Mouse (Mus musculus) heart, adult 2 months (tissue): ENCODE measurements at regions not wholly inside any gene's neighbourhood (a gene's known extent, or its start where the extent isn't known, plus 50 kb on each side); places are given as distances from the start of the nearest gene placed in this dataset.

Source experiments
- CTCF ChIP-seq: fragments of 200-600 bp; IDR thresholded peaks from 2 replicates; pipeline ENCODE4 v1.8.1; 2022; ENCODE audit warnings: antibody characterized with exemption, mild to moderate bottlenecking, moderate library complexity
- POLR2A ChIP-seq: fragments of 200-500 bp; IDR thresholded peaks from 2 replicates; pipeline ENCODE4 v1.6.1; 2011; ENCODE audit warnings: mild to moderate bottlenecking, low read depth, low read length, control low read depth; ENCODE audit not compliant: insufficient read depth

DNA sequence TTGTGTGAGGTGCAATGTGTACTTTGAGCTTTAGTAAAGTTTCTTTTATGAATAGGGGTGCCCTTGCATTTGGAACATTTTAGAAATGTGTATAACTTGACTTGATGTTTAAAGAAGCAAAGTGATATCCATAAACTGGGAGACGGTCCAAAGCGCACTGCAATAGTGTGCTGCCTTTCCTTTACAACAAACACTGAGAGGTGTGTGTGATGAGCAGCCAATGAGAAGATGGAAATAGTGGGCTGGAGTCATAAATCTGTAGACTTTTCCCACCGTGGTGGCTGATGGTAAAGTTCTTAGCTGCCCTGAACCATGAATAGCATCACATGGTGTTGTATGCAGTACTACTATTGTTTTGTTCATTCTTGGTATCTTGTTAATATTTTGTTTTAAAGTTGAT, 1151.4 kb downstream of the Tecrl start:
- TF ChIP-seq POLR2A (no peak), CTCF (no peak)
